Mouse (Mus musculus): Measurements from ENCODE around the gene Olfr157. TPM values are rescaled to one million over a fixed set of nuclear protein-coding genes. Genes with fewer than 3 reads are reported as not detected.

Gene Olfr157
- polyA plus RNA-seq, 1 experiment from 2014 or later, result not detected

DNA sequence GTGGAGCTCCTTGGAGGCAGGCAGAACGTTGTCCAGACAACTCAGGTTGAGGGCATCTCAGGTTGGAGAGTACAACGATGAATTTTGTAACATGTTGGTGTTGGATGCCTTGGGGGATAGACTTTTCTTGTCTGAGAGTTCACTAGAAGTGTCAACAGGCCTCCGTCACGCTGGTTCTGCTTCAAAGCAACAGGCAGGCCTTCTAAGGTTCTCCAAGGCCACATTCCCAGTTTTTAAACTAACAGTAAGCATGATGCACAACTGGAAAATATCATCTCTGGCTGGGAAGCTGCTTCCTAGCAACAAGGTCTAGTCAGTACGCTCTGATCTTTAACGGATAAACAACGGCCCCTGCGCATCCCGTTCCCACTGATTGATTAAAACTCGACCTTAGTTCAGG lies 29.8 kb upstream of the Olfr157 start:
- Histone ChIP-seq H3K4me3 (replicated peaks; ENCODE audit: low read depth, low read length) (no peak overlapping the region), H3K27ac (replicated peaks; ENCODE audit: low read depth, low read length) (no peak overlapping the region), H3K4me2 (ENCODE audit: low read length) (no peak overlapping the region), H3K9ac (replicated peaks; ENCODE audit: low read length) (no peak overlapping the region), H3K9me3 (ENCODE audit: control insufficient read depth, low read length) (no peaks in the 10 kb centered on the region), H3K27me3 (ENCODE audit: control insufficient read depth, insufficient read depth, low read length) (no peaks in the 10 kb centered on the region), H3K4me1 (ENCODE audit: control insufficient read depth, insufficient read depth, low read length) (no peaks in the 10 kb centered on the region), H3K36me3 (ENCODE audit: control insufficient read depth, insufficient read depth, low read length) (no peaks in the 10 kb centered on the region)
- 92% methylated on average over 10 of the region's 10 CpGs for WGBS
- ATAC-seq (ENCODE audit: low FRiP score, low TSS enrichment), result no peak
- DNase-seq, result no peak

DNA sequence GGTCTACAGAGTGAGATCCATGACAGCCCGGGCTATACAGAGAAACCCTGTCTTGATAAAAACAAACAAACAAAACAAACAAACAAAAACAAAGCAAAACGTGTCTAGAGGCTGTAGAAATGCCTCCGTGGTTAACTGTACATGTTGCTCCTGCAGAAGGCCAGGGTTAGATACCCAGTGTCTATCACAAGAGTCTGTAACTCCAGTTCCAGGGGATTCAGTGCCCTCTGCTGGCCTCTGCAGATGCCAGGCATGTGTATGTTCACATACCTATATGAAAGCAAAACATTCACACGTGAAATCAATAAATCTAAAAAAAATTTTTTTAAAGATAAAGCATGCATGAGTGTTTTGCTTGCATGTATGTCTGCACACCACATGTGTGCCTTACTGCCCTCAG lies 23.3 kb upstream of the Olfr157 start:
- no peaks in the 10 kb centered on the region for H3K4me1 ChIP-seq (ENCODE audit: control insufficient read depth, insufficient read depth, low read length)
- H3K27ac ChIP-seq (replicated peaks; ENCODE audit: low read depth, low read length), result no peak overlapping the region
- no peak overlapping the region for H3K9ac ChIP-seq (replicated peaks; ENCODE audit: low read length)
- ATAC-seq (ENCODE audit: low FRiP score, low TSS enrichment), result no peak
- no peak overlapping the region for H3K4me3 ChIP-seq (replicated peaks; ENCODE audit: low read depth, low read length)
- 67% methylated on average over 4 of the region's 4 CpGs for WGBS
- DNase-seq, result no peak
- H3K9me3 ChIP-seq (ENCODE audit: control insufficient read depth, low read length), result no peaks in the 10 kb centered on the region
- H3K27me3 ChIP-seq (ENCODE audit: control insufficient read depth, insufficient read depth, low read length), result no peaks in the 10 kb centered on the region
- no peaks in the 10 kb centered on the region for H3K36me3 ChIP-seq (ENCODE audit: control insufficient read depth, insufficient read depth, low read length)
- H3K4me2 ChIP-seq (ENCODE audit: low read length), result no peak overlapping the region

DNA sequence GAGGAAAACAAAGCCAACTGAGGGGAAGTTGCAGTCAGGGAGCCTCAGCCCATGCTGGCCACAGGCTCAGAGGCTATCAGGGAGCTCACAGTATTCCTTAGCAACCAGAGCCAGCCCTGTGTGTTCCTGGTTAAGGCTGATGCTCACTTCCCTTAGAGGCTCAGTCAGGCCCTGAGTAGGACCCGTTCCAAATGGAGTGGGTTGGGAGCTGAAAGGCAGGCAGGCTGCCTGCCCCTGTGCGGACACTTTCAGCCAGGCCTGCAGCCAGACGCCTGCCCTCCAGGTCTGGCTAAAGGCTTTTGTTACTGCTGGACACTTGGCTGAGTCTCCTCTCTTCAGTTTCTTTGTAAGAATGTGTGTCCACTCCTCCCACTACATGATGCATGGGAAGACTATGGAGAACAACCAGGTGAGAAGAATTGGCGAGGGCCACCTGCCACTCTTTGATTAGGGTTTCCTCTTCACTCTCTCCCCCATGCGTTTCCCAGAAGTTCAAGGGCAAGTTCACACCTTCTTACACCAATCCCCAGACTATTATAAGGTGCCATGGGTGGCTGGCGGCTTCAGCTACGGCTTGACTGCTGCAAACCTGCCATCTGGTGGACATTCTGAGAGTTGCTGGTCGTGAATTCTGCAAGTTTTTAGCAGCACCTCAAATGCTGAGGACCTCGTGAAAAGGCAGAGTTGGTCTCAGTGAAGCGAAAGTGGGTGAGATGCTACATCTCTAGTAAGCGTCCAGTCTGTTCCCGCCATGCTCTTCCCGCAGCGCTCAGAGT lies 20.9 kb upstream of the Olfr157 start:
- no peaks in the 10 kb centered on the region for H3K4me1 ChIP-seq (ENCODE audit: control insufficient read depth, insufficient read depth, low read length)
- DNase-seq (peak; percentile 91), ATAC-seq (ENCODE audit: low FRiP score, low TSS enrichment) (no peak)
- no peak overlapping the region for H3K4me3 ChIP-seq (replicated peaks; ENCODE audit: low read depth, low read length)
- H3K9ac ChIP-seq (replicated peaks; ENCODE audit: low read length), result no peak overlapping the region
- H3K27ac ChIP-seq (replicated peaks; ENCODE audit: low read depth, low read length), result no peak overlapping the region
- H3K36me3 ChIP-seq (ENCODE audit: control insufficient read depth, insufficient read depth, low read length), result no peaks in the 10 kb centered on the region
- WGBS, result 15% methylated on average over 14 of the region's 14 CpGs
- H3K27me3 ChIP-seq (ENCODE audit: control insufficient read depth, insufficient read depth, low read length), result no peaks in the 10 kb centered on the region
- H3K9me3 ChIP-seq (ENCODE audit: control insufficient read depth, low read length), result no peaks in the 10 kb centered on the region
- H3K4me2 ChIP-seq (ENCODE audit: low read length), result no peak overlapping the region

DNA sequence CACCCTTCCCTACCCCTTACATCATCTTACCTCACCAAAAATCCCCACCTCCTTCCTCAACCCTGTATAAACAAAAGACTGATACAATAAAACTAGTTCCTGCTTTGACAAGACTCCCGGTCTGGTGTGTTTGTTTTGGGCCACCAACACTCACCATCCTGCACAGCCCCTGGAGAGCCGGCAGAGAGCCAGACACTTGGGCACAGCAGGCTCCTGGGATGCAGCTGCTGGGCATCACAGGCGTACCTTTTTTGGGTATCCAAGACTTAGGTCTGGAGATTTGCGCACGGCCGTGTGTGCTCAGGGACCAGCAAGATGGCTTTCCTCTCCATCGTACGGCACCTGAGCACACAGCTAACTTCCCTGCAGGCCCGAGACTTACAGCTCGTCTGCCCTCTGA lies 19.9 kb upstream of the Olfr157 start:
- Histone ChIP-seq H3K4me2 (ENCODE audit: low read length) (no peak overlapping the region), H3K9ac (replicated peaks; ENCODE audit: low read length) (no peak overlapping the region), H3K4me3 (replicated peaks; ENCODE audit: low read depth, low read length) (no peak overlapping the region), H3K9me3 (ENCODE audit: control insufficient read depth, low read length) (no peaks in the 10 kb centered on the region), H3K27ac (replicated peaks; ENCODE audit: low read depth, low read length) (no peak overlapping the region), H3K36me3 (ENCODE audit: control insufficient read depth, insufficient read depth, low read length) (no peaks in the 10 kb centered on the region), H3K27me3 (ENCODE audit: control insufficient read depth, insufficient read depth, low read length) (no peaks in the 10 kb centered on the region), H3K4me1 (ENCODE audit: control insufficient read depth, insufficient read depth, low read length) (no peaks in the 10 kb centered on the region)
- no peak for ATAC-seq (ENCODE audit: low FRiP score, low TSS enrichment)
- DNase-seq, result no peak
- WGBS, result 87% methylated on average over 10 of the region's 10 CpGs

DNA sequence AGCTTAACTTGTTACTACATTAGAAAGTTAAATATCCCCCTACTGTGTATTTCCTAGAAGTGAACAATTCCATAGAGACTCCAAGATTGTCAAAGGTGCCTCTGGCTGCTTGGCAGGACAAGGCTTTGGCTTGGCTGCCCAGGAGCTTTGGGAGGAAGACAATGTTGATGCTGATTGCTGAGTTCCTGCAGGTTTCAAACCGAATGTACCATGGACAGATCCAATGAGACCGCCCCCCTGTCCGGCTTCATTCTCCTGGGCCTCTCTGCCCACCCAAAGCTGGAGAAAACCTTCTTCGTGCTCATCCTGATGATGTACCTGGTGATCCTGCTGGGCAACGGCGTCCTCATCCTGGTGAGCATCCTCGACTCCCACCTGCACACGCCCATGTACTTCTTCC lies 14.1 kb upstream of the Olfr157 start:
- Histone ChIP-seq H3K9ac (replicated peaks; ENCODE audit: low read length) (no peak overlapping the region), H3K4me1 (ENCODE audit: control insufficient read depth, insufficient read depth, low read length) (no peaks in the 10 kb centered on the region), H3K27me3 (ENCODE audit: control insufficient read depth, insufficient read depth, low read length) (no peaks in the 10 kb centered on the region), H3K36me3 (ENCODE audit: control insufficient read depth, insufficient read depth, low read length) (no peaks in the 10 kb centered on the region), H3K27ac (replicated peaks; ENCODE audit: low read depth, low read length) (no peak overlapping the region), H3K9me3 (ENCODE audit: control insufficient read depth, low read length) (no peaks in the 10 kb centered on the region), H3K4me3 (replicated peaks; ENCODE audit: low read depth, low read length) (no peak overlapping the region), H3K4me2 (ENCODE audit: low read length) (no peak overlapping the region)
- 76% methylated on average over 8 of the region's 8 CpGs for WGBS
- ATAC-seq (ENCODE audit: low FRiP score, low TSS enrichment) (no peak), DNase-seq (no peak)

DNA sequence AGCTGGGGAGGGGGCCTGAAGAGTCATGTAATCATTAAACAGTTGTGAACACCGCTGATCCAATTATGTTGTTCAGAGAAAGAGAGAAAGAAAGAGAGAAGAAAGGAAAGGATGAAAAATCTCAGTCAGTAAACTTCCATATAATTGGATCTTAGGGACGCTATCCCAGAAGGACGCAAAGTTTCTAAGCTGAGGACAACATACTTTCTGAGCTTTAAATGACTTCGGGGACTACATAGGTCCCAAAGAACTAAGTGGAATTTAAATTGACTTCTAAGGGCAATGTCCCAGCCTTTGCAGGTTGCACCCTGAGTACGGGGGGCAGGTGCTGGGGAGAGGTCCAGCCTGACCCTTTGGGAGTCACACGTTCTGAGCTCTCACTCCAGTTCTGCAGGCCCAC lies 11.3 kb upstream of the Olfr157 start, which contains the start of gene Olfr155:
Gene Olfr155 (plus strand): TSS at position 301 of the 400 bp plus-strand sequence.
- Histone ChIP-seq H3K27ac (replicated peaks; ENCODE audit: low read depth, low read length) (no peak within 1 kb of the TSS), H3K36me3 (ENCODE audit: control insufficient read depth, insufficient read depth, low read length) (no peaks in the 10 kb centered on the region), H3K27me3 (ENCODE audit: control insufficient read depth, insufficient read depth, low read length) (no peaks in the 10 kb centered on the region), H3K4me2 (ENCODE audit: low read length) (no peak within 1 kb of the TSS), H3K9me3 (ENCODE audit: control insufficient read depth, low read length) (no peaks in the 10 kb centered on the region), H3K4me3 (replicated peaks; ENCODE audit: low read depth, low read length) (no peak within 1 kb of the TSS), H3K9ac (replicated peaks; ENCODE audit: low read length) (no peak within 1 kb of the TSS), H3K4me1 (ENCODE audit: control insufficient read depth, insufficient read depth, low read length) (no peaks in the 10 kb centered on the region)
- no peak for DNase-seq
- 84% methylated on average over 6 of the region's 6 CpGs for WGBS
- ATAC-seq (ENCODE audit: low FRiP score, low TSS enrichment), result no peak

DNA sequence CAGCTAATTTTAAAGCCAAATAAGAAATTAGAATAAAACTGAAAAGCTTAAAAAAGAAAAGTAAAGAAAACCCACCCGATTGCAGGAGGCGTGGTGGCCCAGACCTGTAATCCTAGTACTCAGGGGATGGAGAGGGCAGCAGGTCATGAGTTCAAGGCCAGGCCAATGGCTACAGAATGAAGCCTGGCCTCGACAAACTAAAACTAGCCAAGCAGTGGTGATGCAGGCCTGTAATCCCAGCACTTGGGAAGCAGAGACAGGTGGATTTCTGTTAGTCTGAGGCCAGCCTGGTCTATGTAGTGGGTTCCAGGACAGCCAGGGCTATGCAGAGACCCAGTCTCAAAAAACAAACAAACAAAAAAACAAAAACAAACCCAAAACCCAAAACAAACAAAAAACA lies 1.7 kb downstream of the Olfr157 start:
- H3K9ac ChIP-seq (replicated peaks; ENCODE audit: low read length), result no peak overlapping the region
- H3K9me3 ChIP-seq (ENCODE audit: control insufficient read depth, low read length), result no peaks in the 10 kb centered on the region
- no peak overlapping the region for H3K4me2 ChIP-seq (ENCODE audit: low read length)
- no peak overlapping the region for H3K27ac ChIP-seq (replicated peaks; ENCODE audit: low read depth, low read length)
- H3K36me3 ChIP-seq (ENCODE audit: control insufficient read depth, insufficient read depth, low read length), result no peaks in the 10 kb centered on the region
- no peaks in the 10 kb centered on the region for H3K4me1 ChIP-seq (ENCODE audit: control insufficient read depth, insufficient read depth, low read length)
- 75% methylated on average over 3 of the region's 3 CpGs for WGBS
- H3K4me3 ChIP-seq (replicated peaks; ENCODE audit: low read depth, low read length), result no peak overlapping the region
- ATAC-seq (ENCODE audit: low FRiP score, low TSS enrichment) (no peak), DNase-seq (no peak)
- H3K27me3 ChIP-seq (ENCODE audit: control insufficient read depth, insufficient read depth, low read length), result no peaks in the 10 kb centered on the region

DNA sequence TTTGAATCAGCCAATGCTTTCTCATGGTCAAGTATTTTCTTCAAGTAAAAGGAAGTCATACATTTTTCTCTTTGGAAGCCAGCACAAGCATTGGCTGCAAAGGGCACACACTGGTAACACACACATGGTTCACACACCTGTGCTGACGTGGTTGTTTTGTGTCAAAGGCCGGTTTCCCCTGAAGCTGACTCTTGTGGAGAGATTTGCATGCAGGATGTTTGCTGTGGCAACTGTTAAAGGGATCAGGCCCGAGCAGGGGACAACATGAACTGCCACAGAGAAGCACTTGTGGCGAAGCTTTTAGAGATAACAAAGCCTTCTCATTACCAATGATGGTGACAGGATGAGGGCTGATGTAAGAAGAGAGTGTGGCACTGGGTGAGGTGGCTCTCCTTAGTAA lies 5.3 kb downstream of the Olfr157 start:
- H3K36me3 ChIP-seq (ENCODE audit: control insufficient read depth, insufficient read depth, low read length), result no peaks in the 10 kb centered on the region
- WGBS, result 71% methylated on average over 4 of the region's 4 CpGs
- H3K27me3 ChIP-seq (ENCODE audit: control insufficient read depth, insufficient read depth, low read length), result no peaks in the 10 kb centered on the region
- ATAC-seq (ENCODE audit: low FRiP score, low TSS enrichment) (no peak), DNase-seq (no peak)
- H3K27ac ChIP-seq (replicated peaks; ENCODE audit: low read depth, low read length), result no peak overlapping the region
- no peaks in the 10 kb centered on the region for H3K9me3 ChIP-seq (ENCODE audit: control insufficient read depth, low read length)
- no peak overlapping the region for H3K4me2 ChIP-seq (ENCODE audit: low read length)
- no peak overlapping the region for H3K9ac ChIP-seq (replicated peaks; ENCODE audit: low read length)
- no peaks in the 10 kb centered on the region for H3K4me1 ChIP-seq (ENCODE audit: control insufficient read depth, insufficient read depth, low read length)
- no peak overlapping the region for H3K4me3 ChIP-seq (replicated peaks; ENCODE audit: low read depth, low read length)

DNA sequence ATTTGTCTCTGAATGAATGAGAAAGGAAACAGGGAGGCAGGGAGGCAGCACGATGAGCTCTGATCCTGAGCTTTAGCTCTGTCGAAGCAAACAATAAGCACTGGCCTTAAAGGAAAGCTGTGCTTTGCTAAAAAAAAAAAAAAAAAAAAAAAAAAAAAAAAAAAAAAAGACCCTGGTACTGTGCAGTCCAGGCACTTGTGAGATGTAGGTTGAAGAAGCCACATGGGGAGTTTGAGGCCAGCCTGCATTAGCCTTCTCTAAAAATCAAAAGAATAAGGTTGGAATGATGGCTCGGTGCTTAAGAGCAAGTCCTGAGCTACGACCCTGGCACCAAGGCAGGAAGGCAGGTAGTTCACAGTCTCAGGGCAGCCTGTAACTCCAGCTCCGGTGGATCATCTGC lies 6.2 kb downstream of the Olfr157 start:
- H3K27ac ChIP-seq (replicated peaks; ENCODE audit: low read depth, low read length), result no peak overlapping the region
- no peak for ATAC-seq (ENCODE audit: low FRiP score, low TSS enrichment)
- WGBS, result 74% methylated on average over 5 of the region's 5 CpGs
- H3K9me3 ChIP-seq (ENCODE audit: control insufficient read depth, low read length), result no peaks in the 10 kb centered on the region
- H3K4me1 ChIP-seq (ENCODE audit: control insufficient read depth, insufficient read depth, low read length), result no peaks in the 10 kb centered on the region
- H3K36me3 ChIP-seq (ENCODE audit: control insufficient read depth, insufficient read depth, low read length), result no peaks in the 10 kb centered on the region
- no peak overlapping the region for H3K4me3 ChIP-seq (replicated peaks; ENCODE audit: low read depth, low read length)
- no peak overlapping the region for H3K9ac ChIP-seq (replicated peaks; ENCODE audit: low read length)
- no peaks in the 10 kb centered on the region for H3K27me3 ChIP-seq (ENCODE audit: control insufficient read depth, insufficient read depth, low read length)
- H3K4me2 ChIP-seq (ENCODE audit: low read length), result no peak overlapping the region
- no peak for DNase-seq

All from midbrain, embryonic 14.5 days (tissue).